Mouse (Mus musculus): Measurements from ENCODE around the gene Gpatch2. TPM values are rescaled to one million over a fixed set of nuclear protein-coding genes. Genes with fewer than 3 reads are reported as not detected.

Gene Gpatch2
- total RNA-seq, 2 experiments from 2014 or later, result 8.5 to 10.6 TPM

DNA sequence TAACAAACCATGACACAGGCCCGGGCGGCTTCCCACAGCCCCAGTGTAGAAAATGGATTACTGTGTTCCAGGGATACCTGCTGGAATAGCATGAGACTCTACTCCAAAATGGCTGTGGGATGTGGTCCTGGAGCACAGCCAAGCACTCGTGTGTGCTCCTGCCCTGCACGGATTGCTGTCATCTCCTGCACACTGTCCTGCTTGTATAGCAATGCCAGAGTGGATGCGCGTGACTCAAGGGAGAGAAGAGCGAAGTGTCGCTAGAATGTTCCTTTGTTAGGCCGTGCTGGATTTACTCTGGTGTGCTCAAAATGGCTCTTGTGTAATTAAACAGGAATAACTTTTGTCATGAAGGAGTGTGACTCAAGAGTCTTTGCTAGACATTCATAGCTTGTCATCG lies 87.9 kb downstream of the Gpatch2 start:
- no peak for DNase-seq

DNA sequence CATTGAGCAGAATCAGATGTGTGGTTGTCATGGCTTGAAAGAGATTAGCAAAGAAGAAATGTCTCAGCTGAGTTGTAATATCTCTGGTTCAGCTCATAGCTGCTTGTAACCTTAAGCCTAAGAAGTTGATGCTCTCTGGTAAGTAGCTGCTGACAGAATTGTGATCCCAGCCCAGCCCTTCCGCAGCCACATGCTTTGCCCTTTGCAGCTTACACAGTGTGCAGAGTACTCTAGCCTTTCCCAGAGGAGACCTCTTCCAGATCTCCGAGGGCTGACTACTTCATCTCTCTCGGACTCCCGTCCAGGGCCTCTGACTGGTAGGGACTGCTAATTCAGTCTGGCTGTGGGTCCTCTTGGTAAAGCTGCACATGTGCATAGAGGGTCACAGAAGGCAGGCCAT lies 92.0 kb downstream of the Gpatch2 start:
- DNase-seq, result no peak

DNA sequence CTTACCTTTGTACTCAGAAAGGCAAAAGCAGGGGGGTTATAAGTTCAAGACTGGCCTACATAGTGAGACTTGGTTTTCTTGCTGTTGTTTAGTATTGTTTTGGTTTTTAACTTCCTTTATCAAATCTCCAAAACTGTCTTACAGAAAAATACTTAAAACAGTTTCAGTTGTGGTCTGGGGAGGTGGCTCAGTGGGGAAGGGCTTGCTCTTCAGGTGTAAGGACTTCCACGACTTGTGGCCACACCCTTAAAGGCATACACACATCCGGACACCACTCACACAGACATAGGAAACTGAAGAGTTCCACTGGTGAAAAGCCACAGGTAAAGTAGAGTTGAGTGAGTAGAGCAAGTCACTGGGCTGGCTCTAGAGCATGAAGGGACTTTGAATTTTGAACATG lies 93.2 kb downstream of the Gpatch2 start:
- no peak for DNase-seq

DNA sequence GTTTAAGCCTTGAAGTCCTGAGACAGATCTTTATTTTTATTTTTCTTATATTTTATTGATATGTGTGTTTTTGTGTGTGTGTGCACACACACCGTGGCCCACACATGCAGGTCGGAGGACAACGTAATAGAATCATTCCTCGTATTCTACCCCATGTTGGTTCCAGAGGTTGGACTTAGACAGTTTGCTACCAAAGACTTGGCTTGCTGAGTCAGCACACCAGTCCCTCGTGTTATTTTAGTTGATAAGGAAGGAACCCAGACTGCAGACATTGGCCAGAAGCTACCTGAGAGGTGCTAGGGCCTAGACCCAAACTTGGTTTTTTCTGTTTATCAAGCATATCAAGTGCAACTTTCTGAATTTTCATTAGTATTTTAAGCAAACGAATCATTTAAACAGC lies 95.8 kb downstream of the Gpatch2 start:
- no peak for DNase-seq

DNA sequence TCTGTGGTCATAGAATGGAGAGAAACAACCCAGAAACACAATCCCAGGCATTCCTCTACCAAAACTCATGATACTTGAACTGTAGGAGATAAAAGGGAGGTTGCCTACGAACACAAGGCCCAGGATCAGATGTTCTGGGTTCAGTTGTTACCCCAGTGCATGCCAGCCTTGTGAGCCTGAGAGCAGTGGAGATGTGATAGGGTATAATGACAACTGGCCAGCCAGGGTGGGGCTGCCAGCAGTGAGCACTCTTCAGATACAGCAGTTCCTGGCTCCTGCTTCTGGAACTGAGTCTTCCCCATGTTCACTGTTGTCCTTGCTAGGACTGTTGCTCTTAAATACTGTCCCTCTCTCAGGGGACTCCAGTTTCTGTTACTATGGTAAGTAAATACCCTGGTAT lies 98.0 kb downstream of the Gpatch2 start:
- DNase-seq, result no peak

DNA sequence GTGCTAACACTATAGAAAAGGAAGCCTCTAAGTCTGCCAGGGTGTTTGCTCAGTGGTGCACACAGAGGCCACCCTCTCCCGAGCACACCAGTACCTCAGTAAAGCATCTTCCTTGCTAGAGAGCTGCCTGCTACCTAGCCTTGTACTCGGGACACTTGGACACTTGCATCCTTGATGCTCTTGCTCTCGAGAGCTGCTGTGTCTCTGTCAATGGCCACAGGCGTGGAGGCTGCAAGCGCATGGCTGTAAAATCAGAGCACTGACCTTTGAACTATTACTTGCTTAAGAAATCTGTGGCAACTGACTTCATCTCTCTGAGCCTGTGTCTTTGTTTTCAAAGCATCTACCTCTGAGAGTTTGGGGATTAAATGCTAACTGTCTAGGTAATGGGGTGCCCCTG lies 98.5 kb downstream of the Gpatch2 start:
- DNase-seq, result no peak

DNA sequence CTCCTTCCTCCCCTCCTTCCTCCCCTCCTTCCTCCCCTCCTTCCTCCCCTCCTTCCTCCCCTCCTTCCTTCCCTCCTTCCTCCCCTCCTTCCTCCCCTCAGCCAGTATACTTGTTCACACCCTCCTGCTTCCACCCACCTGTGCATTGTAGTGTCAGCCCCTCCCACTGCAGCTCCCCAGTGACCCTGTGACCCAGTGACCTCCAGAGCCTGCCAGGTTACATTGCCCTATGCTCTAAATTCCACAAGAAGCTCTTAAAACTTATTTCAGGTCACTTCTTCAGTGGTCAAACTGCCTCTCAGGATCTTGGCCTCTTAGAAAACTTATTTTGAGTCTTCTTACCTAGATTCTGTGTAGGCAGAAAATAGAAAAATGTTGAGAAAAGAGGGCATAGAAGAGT lies 99.2 kb downstream of the Gpatch2 start:
- no peak for DNase-seq

DNA sequence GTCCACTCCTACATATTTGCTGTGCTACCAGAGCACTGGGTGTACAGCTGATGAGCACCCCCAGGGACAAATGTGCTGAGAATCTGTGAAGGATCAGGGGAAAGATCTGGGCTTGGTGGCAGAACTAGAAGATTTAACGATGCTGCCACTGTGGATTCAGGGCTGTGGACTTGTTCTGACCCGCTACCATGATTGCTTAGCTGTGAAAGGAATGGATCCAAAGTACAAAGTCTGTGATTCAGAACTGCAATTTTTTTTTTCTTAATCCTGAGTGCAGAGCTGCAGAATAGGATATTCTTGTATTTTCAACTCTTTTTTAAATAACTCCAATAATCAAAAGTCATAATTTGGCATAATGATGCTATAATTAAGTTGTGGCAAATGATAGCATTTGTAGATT lies 100.5 kb downstream of the Gpatch2 start:
- DNase-seq, result no peak

DNA sequence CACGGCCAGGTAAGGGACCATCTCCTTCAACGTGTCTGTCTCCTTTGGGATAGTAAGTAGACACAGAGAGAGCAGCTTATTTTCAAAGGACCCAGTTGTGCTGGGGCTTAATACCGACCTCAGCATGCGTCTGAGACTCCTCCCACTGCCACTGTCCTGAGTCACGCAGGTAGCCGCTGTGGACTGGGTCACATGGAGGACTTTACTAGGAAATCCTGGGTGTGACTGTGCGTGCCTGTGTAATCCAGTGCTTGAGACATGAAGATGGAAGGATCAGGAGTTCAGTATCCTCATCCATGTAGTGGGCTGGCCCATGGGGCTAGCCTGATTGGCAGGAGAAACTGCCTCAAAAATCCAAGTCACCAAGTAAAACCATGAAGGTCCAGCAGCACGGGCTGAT lies 101.2 kb downstream of the Gpatch2 start:
- DNase-seq, result no peak

DNA sequence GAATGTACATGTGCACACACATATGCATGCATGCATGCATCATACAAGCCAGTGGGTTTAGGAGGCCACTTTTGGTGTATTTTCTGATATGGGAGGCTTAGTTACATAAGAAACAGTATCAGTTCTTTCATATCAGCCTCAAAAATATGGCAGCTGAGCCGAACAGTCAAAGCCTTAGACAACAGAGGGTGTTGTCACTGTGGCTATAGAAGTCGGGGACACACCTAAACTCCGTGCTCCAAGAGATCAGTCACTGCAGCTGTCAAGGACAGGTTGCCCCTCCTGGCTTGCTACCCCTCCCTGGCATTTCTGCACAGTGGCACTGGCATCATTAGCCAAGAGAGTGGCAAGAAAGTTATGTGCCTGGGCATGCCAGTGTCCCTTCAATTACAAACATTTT lies 106.5 kb downstream of the Gpatch2 start:
- no peak for DNase-seq

DNA sequence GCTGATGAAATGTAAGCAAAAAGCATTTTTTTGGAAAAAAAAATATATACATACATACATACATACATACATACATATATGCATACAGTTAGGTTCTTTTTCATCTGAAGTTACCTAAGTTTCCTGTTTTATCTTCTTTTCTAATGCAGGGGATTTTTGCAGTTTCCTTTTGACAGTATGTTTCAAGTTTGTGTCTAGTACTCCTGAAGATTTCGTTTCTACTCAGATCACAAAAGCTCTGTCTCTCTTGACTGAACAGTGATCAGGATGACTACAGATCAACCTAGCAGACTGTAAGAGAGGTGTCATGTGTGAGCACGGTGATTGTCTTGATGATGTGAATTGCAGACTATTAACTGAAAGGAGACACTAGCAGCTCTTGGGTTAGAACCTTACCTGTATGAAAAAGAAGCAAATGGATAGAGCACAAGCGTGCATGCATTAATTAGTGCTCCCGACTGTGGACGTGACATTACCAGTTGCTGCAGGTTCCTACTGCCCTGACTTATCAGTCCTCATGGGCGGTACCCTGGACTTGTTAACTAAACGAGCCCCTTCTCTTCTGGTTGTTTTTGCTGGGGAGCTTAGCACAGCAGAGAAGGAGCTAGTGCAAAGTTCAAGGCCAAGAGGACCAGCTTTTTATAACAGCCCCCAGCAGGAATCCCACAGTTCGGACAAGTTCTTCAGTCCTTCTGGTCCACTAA lies 107.3 kb downstream of the Gpatch2 start:
- DNase-seq, result no peak

DNA sequence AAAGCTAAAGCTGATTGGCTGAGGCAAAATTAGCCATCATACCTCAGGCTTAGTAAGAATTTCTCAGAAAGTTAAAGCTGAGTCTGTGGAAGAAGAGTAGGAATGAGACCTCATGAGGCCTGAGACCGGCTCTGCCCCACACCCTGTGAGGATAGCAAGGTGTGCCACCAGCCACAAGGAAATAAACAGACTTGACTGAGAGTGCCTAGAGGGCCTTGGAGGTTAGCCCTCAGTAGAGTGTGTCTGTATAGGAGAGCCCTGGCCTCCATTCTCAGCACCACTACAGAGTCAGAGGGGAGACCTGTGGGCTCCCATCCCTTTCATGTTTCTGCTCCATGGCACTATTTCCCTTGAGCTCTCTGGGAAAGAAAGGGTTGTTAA lies 107.9 kb downstream of the Gpatch2 start:
- DNase-seq, result no peak

DNA sequence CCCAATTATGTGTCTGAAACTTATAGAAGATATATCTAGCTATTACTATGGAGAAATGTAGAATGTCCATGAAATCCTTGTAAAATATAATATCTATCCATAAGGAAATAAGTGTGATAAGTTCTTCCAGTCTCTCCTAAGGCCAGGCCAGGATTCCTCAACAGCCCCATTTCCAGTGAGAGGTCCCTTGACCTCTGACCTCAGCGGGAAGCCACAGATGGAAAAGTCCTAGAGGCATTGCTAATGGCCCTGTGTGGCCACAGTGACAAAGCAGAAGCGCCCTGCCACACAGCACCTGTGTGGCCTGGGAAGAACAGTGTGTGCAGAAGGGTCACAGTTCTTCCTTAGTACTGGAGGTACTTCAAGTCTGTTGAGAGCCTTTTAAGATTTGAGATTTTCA lies 127.2 kb downstream of the Gpatch2 start:
- no peak for DNase-seq

DNA sequence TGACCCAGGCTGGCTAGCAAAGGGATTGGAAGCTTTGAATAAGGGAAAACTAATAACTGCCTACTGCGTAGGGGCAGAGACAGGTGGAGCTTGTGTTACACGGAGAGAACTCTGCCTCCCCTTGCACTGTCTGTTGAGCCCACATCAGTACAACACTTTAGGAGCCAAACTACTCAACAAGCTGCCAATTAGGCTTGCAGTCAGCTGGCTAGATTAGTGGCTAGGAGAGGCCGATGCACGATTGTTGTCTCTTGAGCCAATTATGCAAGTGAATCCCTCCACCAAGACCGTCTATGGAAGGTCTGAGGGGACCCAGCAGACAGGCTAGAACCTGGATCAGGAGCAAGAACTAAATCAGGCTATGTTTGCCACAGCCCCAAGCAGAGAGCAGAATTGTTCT lies 129.8 kb downstream of the Gpatch2 start:
- no peak for DNase-seq

DNA sequence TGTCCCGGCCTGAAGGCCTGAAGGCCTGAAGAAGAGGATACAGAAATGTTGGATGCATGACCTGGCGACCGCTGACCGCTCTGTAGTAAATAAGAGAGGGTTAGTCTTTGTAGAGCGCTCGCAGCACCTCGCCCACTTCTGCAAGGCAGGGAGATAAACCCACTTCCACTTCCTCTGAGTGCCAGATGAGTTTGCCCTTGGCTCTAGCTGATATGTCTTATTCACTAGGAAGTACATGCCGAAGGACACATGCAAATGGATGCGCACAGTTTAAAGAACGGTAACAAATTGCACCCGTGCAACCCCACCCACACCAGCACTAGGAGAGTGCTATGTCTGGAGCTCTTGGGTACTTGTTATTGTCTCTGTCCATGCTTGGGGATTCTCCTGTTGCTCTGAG lies 131.6 kb downstream of the Gpatch2 start:
- no peak for DNase-seq

DNA sequence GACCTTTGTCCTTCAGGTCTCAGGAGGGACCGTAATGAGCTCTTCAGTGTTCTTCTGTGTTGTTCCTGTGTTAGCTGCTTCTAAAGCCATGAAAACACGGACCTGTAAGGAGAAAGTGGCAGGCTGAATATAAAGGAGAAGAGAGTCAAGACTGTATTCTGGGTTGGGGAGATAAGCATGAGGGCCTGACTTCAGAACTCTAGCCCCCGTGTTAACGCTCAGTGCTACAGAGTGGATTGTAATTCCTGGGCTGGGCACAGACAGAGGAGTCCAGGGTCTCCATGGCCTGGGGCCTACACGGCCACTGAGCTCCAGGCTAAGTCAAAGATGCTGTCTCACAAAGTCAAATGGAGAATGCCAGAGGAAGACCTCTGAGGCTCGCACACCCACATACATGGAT lies 132.3 kb downstream of the Gpatch2 start:
- no peak for DNase-seq

DNA sequence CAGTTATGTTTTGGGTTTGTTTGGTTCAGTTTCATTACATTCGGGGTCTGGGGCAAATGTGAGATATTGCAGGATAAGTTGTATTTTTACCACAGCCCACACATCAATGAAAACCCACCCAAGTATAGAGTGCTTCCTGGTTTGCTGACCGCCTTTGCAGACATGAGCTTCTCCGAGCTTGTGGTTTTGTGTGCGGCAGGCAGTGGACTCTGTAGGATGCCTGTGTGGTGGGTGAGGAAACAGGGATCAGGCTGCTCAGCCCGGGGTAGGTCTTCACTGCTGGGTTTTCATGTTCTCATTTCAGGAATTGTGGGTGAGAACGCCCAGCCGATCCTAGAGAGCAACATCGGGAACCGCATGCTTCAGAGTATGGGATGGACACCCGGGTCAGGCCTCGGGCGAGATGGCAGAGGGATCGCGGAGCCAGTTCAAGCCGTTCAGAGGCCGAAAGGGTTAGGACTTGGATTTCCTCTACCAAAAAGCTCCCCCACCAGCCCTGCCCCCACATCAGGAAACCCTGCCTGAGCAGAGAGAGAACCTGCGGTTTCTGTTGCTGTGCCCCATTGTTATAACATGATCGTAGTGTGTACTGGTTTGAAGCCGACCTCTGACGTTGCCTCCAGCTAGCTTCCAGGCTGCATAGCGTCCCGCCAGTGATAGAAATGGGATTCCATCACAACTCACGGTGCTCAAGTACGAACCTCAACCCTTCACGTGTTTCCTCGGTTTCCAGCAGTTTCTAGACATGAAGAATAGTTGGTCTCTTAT lies 132.9 kb downstream of the Gpatch2 start:
- no peak for DNase-seq

DNA sequence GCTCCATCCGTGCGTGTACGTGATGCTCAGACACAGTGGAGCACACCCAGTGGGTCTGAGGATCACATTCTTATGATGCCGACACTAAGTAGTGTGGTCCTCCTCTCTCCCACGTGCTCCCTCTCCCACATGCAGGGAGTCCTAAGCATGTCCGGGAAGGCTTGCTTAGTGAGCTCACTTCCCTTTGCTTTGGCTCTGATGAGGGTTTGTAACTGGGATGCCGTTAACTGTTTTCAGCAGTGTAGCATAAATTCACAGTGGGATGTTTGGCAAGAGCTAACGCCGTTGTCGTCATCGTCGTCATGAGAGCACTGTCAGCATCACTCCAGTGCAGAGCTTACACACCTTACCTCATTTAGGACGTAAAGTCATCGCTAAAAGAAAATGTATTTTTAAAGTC lies 133.6 kb downstream of the Gpatch2 start:
- no peak for DNase-seq

DNA sequence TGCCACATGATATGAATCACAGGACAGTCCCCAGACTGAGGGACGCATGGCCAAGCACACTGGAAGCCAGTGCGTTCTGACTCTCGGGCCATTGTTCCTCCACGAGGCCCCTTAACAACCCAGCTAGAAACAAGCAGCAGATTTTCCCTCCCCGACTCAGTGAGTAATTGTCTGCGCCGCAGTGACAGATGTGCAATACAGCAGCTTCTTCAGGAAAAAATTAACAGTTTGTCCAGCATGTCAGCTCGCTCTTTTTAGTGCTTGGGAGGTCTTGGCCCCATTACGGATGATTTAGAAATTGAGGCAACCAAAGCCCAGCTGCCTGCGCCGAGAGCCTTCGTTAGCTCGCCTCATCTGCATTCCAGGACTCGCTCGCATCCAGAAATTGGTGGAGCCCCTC lies 140.9 kb downstream of the Gpatch2 start:
- DNase-seq, result no peak

DNA sequence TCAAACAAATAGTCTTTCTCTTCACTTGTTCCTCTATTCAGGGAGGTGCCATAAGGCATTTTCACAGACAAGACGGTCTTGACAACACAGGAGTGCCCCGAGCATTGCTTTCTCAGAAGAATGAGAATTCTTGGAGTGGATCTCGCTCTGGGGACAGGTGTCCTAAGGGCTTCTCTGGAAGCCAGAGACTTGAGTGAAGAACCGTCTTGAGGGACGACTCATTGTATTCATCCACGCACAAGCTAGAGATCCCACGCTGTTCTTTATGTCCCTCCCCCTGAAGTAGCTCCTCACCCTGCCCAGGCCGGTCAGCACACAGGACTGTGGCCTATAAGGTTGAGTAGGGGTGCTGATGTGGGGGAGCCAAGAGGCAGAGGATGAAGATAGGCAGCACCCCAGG lies 141.6 kb downstream of the Gpatch2 start:
- DNase-seq, result no peak

DNA sequence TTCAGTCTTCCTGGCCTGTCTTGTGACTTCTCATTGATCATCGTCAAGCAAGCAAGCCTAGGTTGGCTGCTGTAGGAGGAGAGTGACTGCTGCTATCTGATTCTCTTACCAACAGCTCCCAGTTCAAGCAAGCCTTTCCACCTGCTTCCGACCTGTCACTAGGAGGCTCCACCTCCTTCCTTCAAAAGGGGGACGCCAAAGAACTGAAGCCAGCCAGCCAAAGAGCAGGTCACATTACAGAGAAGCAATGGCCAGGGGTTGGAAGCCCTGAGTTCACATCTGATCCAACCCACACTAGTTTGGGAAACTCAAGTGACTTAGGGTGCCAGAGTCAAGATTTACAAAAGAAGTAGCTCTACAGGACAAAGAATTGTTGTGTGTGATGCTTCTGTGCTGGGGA lies 144.9 kb downstream of the Gpatch2 start:
- no peak for DNase-seq

DNA sequence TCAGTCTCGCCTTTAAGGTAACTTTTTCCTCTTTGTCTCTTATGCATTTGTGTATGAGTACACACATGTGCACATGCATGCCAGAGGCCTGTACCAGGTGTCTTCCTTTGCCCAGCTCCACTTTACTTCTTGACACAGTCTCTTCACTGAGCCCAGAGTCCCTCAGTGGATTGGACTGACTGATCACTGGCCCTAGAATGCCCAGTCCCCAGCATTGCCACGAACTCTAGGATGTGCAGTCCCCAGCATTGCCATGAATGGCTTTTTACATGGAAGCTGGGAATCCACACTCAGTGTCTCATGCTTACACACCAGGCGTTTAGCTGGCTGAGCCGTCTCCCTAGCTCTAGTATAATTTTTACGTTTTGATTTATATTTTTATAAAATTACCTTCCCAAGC lies 147.2 kb downstream of the Gpatch2 start:
- no peak for DNase-seq

DNA sequence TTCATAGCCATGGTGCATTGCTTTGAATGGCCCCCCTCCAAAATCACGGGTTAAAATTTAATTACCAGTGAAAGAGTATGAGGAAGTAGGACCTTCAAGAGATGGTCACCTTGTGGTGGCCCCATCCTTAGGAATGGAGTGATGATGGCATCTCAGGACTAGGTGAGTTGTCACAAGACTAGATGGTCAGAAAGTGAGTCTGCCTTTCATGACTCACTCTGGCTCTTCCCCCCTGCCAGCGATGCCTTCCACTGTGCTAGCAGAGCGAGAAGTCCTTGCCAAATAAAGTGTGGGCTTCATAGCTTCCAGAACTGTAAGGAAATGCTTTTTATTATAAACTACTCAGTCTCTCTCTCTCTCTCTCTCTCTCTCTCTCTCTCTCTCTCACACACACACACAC lies 150.1 kb downstream of the Gpatch2 start:
- no peak for DNase-seq

DNA sequence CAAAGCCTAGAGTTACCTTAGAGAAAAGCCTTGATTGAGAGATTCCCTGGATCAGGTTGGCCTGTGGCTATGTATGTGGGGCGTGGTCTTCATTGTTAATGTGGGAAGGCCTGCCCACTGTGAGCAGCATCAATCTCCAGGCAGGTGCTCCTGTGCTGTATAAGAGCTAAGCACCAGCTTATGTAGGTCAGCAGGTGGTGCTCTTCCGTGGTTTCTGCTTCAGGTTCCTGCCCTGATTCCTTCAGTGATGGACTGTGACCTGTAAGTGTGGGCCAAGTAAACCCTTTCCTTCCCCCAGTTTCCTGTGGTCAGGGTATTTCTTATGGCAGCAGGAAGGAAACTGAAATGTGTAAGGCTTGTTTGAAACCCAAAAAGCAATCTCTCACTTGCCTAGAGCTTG lies 151.5 kb downstream of the Gpatch2 start:
- no peak for DNase-seq

All from heart, adult 18-20 months (tissue).